Mouse (Mus musculus) CH12.LX (cell line): Measurements from ENCODE around the gene Tpst2.

Experiments
- CTCF ChIP-seq, 2 experiments: IDR thresholded peaks in 1 of 2; conservative IDR thresholded peaks in 1 of 2; 2 replicates each; pipeline ENCODE4 v1.5.1; 2011 to 2012; ENCODE audit warnings: low read depth in 2 of 2, low read length in 2 of 2, improper control_type of control experiment in 1 of 2, inconsistent platforms in 1 of 2, mild to moderate bottlenecking in 1 of 2, moderate library complexity in 1 of 2
- E2F4 ChIP-seq: IDR thresholded peaks from 2 replicates; pipeline ENCODE4 v1.6.1; 2011; ENCODE audit warnings: low read depth, low read length, improper control_type of control experiment; ENCODE audit not compliant: insufficient replicate concordance
- EP300 ChIP-seq: IDR thresholded peaks from 2 replicates; pipeline ENCODE4 v1.6.1; 2011; ENCODE audit warnings: low read length, improper control_type of control experiment
- ETS1 ChIP-seq: conservative IDR thresholded peaks from 2 replicates; pipeline ENCODE4 v1.6.1; 2012; ENCODE audit warnings: low read depth, mild to moderate bottlenecking, inconsistent platforms, low read length, improper control_type of control experiment, moderate library complexity
- MAX ChIP-seq: IDR thresholded peaks from 2 replicates; pipeline ENCODE4 v1.6.1; 2011; ENCODE audit warnings: low read length, improper control_type of control experiment
- POLR2A ChIP-seq: IDR thresholded peaks from 2 replicates; pipeline ENCODE4 v1.6.1; 2011; ENCODE audit warnings: low read depth, mild to moderate bottlenecking, improper control_type of control experiment, low read length
- UBTF ChIP-seq: IDR thresholded peaks from 2 replicates; pipeline ENCODE4 v1.6.1; 2012; ENCODE audit warnings: low read depth, mild to moderate bottlenecking, inconsistent platforms, low read length, improper control_type of control experiment, moderate library complexity
- USF1 ChIP-seq: IDR thresholded peaks from 2 replicates; pipeline ENCODE4 v1.6.1; 2014; ENCODE audit warnings: low read depth, mild to moderate bottlenecking, inconsistent platforms, low read length, improper control_type of control experiment
- USF2 ChIP-seq: conservative IDR thresholded peaks from 2 replicates; pipeline ENCODE4 v1.6.1; 2011; ENCODE audit warnings: low read depth, low read length, improper control_type of control experiment
- ZMIZ1 ChIP-seq: IDR thresholded peaks from 2 replicates; pipeline ENCODE4 v1.6.1; 2012; ENCODE audit warnings: low read depth, mild to moderate bottlenecking, inconsistent platforms, low read length, improper control_type of control experiment
- ZNF384 ChIP-seq: IDR thresholded peaks from 2 replicates; pipeline ENCODE4 v1.6.1; 2012; ENCODE audit warnings: low read depth, low read length, improper control_type of control experiment, inconsistent platforms

- TF ChIP-seq POLR2A (no peak), MAX (no peak), E2F4 (no peak), CTCF (conservative IDR thresholded peaks at IDR 0.05 in 1 of 2, IDR thresholded peaks at IDR 0.05 in 1 of 2; ENCODE audit: low read depth in 2 of 2, low read length in 2 of 2) (no peak), USF1 (no peak), UBTF (no peak), EP300 (no peak), ZNF384 (no peak), USF2 (no peak), ETS1 (no peak), ZMIZ1 (no peak)
Measured at GRCm38 (mm10) chr5:112242361-112242778, 34.1 kb upstream of the Tpst2 start.
